Mouse (Mus musculus): ENCODE measurements at regions not wholly inside any gene's neighbourhood (a gene's known extent, or its start where the extent isn't known, plus 50 kb on each side); places are given as distances from the start of the nearest gene placed in this dataset.
A peak's percentile ranks its signal among the peaks of the same experiment; 100 is the strongest.

DNA sequence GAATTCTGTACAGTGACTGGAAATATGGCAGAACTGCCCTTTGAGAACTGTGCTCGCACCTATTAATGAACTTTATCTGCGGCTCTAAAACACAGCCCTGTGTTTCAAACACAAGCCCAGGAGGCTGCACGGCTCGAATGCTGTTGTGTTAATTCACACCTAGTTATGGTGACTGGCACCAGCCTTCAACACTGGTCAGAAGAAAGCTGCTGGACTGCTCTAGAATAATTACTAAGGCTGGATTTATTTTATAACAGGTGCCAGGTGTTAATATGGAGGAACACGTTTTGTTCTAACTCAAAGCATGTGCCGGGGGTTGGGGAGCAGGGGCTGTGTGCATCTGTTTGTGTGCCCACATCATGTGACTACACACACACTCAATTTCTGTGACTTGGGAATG is 230.8 kb downstream of the Gm4791 start:
- no peak overlapping the region for H3K4me2 ChIP-seq
- H3K27ac ChIP-seq = no peak overlapping the region
- no peak for ATAC-seq (replicated peaks)
- no peaks in the 10 kb centered on the region for H3K4me1 ChIP-seq
- H3K9me3 ChIP-seq = no peaks in the 10 kb centered on the region
- no peaks in the 10 kb centered on the region for H3K27me3 ChIP-seq (replicated peaks)
- H3K36me3 ChIP-seq (replicated peaks) = no peaks in the 10 kb centered on the region
- WGBS = 83% methylated on average over 6 of the region's 6 CpGs
- no peak overlapping the region for H3K4me3 ChIP-seq
- no peak overlapping the region for H3K9ac ChIP-seq

DNA sequence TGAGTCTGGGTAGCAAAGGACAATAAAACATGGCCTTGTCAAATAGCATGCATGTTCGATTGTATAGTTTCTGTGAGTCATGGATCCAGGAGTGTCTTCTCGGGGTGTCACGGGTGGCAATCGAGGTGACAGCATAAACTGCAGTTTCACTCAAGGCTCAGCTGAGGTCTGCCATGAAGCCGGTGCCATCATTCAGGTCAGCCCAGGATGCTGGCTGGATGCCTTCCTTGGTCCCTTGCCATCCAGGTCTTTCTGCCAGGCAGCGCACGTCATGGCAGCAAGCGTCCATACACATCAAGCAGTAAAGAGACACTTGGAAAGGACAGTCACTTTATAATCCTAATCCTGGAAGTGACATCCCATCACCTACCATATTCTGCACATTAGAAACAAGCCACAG is 242.4 kb downstream of the Gm4791 start:
- 92% methylated on average over 8 of the region's 8 CpGs for WGBS
- H3K9me3 ChIP-seq = no peaks in the 10 kb centered on the region
- H3K4me1 ChIP-seq = no peaks in the 10 kb centered on the region
- ATAC-seq (replicated peaks) = no peak
- no peak overlapping the region for H3K4me2 ChIP-seq
- no peaks in the 10 kb centered on the region for H3K27me3 ChIP-seq (replicated peaks)
- no peak overlapping the region for H3K27ac ChIP-seq
- H3K9ac ChIP-seq = no peak overlapping the region
- H3K4me3 ChIP-seq = no peak overlapping the region
- H3K36me3 ChIP-seq (replicated peaks) = no peaks in the 10 kb centered on the region

DNA sequence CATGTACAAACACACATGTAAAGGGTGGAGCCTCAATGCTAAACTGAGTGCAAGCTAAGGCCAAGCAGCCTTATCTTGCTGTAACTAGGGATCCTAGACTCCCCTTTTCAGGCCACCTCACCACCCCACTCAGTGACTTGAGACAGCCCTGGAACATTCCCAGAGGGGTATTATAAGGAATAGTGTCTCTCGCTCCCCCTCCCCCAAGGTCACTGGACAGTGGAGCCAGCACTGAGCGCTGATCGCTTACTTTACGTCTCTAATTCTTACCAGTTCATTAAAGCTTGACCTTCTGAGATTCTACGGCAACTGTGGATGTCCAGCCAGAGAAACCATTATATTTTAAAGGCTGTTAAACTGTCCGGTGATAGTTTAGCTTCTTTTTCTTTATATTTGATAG is 243.5 kb downstream of the Gm4791 start:
- Histone ChIP-seq H3K4me1 (no peaks in the 10 kb centered on the region), H3K27ac (no peak overlapping the region), H3K9ac (no peak overlapping the region), H3K27me3 (replicated peaks) (no peaks in the 10 kb centered on the region), H3K4me2 (no peak overlapping the region), H3K9me3 (no peaks in the 10 kb centered on the region), H3K4me3 (no peak overlapping the region), H3K36me3 (replicated peaks) (no peaks in the 10 kb centered on the region)
- no peak for ATAC-seq (replicated peaks)
- WGBS = 91% methylated on average over 6 of the region's 6 CpGs

DNA sequence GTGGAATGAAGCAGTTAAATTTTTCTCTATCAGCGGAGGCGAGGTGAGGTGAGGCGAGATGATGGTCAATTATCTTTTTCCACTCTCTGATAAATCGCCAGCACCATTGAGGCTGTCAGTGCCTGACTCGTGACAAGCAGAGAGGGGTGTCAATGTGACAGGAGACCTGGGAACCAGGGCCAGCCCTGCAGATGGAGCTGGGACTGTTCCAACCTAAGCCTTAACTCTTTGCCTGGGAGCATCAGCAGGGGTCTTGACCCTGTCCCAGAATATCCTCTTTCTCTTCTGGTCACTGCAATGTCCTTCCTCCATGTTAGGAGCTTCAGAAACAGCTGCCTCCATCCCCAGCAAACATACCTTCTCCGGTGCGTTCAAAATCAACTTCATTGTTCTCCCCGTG is 244.0 kb downstream of the Gm4791 start:
- no peak for ATAC-seq (replicated peaks)
- no peaks in the 10 kb centered on the region for H3K36me3 ChIP-seq (replicated peaks)
- H3K4me1 ChIP-seq = no peaks in the 10 kb centered on the region
- no peak overlapping the region for H3K9ac ChIP-seq
- WGBS = 74% methylated on average over 8 of the region's 8 CpGs
- H3K27ac ChIP-seq = no peak overlapping the region
- H3K9me3 ChIP-seq = no peaks in the 10 kb centered on the region
- H3K4me3 ChIP-seq = no peak overlapping the region
- H3K4me2 ChIP-seq = no peak overlapping the region
- no peaks in the 10 kb centered on the region for H3K27me3 ChIP-seq (replicated peaks)

DNA sequence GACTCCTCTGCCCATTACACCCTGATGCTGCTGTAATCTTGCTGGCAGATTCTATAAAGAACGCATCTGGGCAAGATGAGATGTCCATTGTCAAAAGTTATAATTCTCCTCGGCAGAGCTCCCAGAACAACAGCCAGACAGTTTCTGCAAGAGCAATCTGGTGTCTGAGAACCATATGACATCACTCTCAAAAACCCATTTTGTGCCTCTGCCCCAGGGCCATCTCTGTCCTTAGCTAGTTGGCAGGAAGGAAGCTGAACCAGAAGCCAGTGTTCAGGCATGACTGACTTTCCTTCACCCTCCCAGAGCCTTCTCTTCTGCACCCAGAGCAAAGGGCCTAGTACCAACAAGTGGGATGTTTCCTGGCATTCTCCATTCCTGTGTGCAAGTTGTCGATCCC is 250.5 kb downstream of the Gm4791 start:
- Histone ChIP-seq H3K27ac (no peak overlapping the region), H3K27me3 (replicated peaks) (no peaks in the 10 kb centered on the region), H3K4me1 (no peaks in the 10 kb centered on the region), H3K4me2 (no peak overlapping the region), H3K4me3 (no peak overlapping the region), H3K36me3 (replicated peaks) (no peaks in the 10 kb centered on the region), H3K9ac (no peak overlapping the region), H3K9me3 (no peaks in the 10 kb centered on the region)
- no peak for ATAC-seq (replicated peaks)
- 79% methylated on average over 3 of the region's 3 CpGs for WGBS

DNA sequence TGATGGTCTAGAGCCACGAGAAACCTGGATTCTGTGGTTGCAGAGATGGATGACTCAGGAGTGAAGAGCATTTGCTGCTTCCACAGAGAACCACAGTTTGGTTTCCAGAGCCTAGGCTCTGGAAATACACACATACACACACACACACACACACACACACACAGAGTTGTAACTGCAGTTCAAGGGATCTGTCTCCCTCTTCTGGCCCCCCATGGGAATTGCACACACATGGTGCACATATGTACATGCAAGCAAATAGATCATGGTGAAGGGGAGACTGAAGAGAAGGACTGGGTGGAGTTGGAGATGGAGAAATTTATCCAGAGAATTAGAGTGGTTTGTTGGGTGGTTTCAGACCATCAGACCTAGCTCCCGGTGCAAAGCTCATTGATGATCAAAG is 252.6 kb downstream of the Gm4791 start:
- no peaks in the 10 kb centered on the region for H3K36me3 ChIP-seq (replicated peaks)
- H3K27ac ChIP-seq = no peak overlapping the region
- ATAC-seq (replicated peaks) = no peak
- H3K4me3 ChIP-seq = no peak overlapping the region
- H3K9me3 ChIP-seq = no peaks in the 10 kb centered on the region
- WGBS = 94% methylated on average over 2 of the region's 2 CpGs
- no peak overlapping the region for H3K4me2 ChIP-seq
- H3K4me1 ChIP-seq = no peaks in the 10 kb centered on the region
- no peak overlapping the region for H3K9ac ChIP-seq
- H3K27me3 ChIP-seq (replicated peaks) = no peaks in the 10 kb centered on the region

DNA sequence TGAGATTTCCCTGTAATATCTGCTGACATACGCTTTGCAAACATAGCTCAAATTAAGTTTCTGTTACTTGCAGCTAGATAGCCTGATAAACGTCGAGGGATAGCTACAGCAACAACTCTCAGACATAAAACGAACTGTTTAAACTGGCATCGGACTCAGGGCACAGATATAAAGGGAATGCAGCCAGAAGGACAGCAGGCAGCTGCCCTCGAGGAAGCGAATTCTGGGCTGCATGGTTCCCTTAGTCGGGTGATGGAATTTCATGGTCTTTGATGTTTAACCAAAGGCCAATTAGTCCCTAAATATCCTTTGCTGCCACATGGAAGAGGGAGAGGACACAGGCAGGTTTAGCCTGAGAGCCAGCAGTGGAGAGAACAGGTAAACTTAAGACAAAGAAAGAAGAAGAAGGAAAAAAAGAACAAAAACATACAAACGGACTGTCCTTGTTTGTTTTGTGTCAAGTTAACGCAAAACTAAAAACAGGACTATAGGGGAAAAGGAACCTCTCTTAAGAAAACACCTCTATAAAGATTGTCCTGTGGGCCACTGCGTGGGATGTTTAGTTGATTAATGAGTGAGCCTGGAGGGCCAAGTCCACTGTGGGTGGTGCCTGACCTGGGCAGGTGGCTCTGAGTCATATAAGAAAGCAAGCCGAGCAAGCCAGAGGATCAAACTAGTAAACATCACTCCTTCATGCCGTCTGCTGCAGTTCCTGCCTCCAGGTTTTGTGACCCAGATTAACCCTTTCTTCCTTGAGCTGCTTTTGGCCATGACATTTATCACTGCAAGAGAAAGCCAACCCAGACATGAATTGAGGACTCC is 255.5 kb downstream of the Gm4791 start:
- no peak overlapping the region for H3K4me2 ChIP-seq
- WGBS = 57% methylated on average over 13 of the region's 13 CpGs

DNA sequence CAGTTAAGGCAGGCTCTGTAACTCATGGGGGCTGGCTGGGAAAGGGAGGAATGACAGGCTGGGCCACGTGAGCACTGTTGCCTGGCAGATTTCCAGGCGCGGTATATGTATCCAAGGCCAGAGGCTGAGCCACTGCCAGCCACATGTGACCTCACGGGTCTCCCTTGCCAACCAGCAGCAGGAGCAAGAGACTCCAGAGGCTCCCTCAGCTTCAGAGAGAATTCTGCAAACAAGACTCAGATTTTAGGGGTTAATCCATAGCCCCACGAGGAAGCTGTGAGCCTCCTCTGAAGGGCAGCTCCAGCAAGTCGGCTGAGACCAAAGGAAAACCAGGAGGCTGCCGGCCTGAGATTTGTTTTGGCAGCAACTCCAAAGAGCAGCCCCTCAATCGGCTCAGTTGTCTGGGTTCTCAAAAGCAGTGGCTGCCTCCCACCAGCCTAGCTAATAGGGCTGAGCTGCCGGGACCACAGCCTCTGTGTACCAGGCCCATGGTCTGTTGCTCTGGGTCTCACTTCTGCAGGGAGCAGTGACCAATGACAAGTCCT is 264.0 kb upstream of the Cadm1 start:
- 40% methylated on average over 9 of the region's 9 CpGs for WGBS
- Histone ChIP-seq H3K36me3 (replicated peaks) (no peaks in the 10 kb centered on the region), H3K27me3 (replicated peaks) (no peaks in the 10 kb centered on the region), H3K4me1 (0 out of 2 replicates have a peak, but pooled peaks cover 6% of the 10 kb centered on the region), H3K4me2 (no peak overlapping the region), H3K9ac (no peak overlapping the region), H3K9me3 (no peaks in the 10 kb centered on the region), H3K4me3 (no peak overlapping the region), H3K27ac (no peak overlapping the region)
- peak; percentile 52 for ATAC-seq (replicated peaks)

More for the DNA sequence above, 255.5 kb downstream of the Gm4791 start:
- H3K9me3 ChIP-seq = no peaks in the 10 kb centered on the region
- H3K36me3 ChIP-seq (replicated peaks) = no peaks in the 10 kb centered on the region
- no peak for ATAC-seq (replicated peaks)
- H3K9ac ChIP-seq = no peak overlapping the region
- H3K4me1 ChIP-seq = no peaks in the 10 kb centered on the region
- no peak overlapping the region for H3K27ac ChIP-seq
- no peak overlapping the region for H3K4me3 ChIP-seq
- no peaks in the 10 kb centered on the region for H3K27me3 ChIP-seq (replicated peaks)

DNA sequence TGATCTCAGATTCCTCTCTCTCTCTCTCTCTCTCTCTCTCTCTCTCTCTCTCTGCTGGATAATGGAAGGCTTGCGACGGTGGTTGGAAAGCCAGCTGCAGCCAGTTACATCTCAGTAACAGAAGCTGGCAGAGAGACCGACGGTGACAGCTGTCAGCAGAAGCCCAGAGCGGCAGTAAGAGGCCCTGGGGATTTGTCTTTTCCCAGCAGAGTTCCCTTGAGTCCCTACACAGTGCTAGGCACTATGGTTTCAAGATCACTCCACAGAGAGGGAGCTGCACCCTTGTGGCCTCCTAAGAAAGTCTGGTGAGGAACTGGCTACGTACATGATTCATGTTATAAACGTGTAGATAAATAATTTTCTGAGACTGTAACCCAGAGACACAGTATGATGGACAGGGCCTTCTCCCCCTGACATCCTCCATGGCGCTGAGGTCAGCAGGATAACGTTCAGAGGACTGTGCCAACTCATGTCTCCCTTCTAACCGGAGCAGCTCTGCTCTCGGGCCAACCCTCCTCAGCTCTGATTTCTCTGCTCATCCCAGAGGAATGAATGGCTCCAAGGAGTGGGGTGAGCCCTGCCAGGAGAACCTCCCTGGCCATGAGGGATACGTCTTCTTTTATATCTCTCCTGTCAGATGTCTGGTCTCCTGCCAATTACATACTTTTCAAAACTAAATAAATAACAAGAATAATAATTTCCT is 253.5 kb upstream of the Cadm1 start:
- H3K4me1 ChIP-seq = peaks cover 12% of the 10 kb centered on the region
- H3K27me3 ChIP-seq (replicated peaks) = no peaks in the 10 kb centered on the region; the same call in 1 of the 2 replicates
- H3K9ac ChIP-seq = no peak overlapping the region
- H3K27ac ChIP-seq = no peak overlapping the region
- no peaks in the 10 kb centered on the region for H3K9me3 ChIP-seq
- ATAC-seq (replicated peaks) = no peak
- H3K4me2 ChIP-seq = no peak overlapping the region
- no peaks in the 10 kb centered on the region for H3K36me3 ChIP-seq (replicated peaks)
- H3K4me3 ChIP-seq = no peak overlapping the region
- WGBS = 43% methylated on average over 12 of the region's 12 CpGs

DNA sequence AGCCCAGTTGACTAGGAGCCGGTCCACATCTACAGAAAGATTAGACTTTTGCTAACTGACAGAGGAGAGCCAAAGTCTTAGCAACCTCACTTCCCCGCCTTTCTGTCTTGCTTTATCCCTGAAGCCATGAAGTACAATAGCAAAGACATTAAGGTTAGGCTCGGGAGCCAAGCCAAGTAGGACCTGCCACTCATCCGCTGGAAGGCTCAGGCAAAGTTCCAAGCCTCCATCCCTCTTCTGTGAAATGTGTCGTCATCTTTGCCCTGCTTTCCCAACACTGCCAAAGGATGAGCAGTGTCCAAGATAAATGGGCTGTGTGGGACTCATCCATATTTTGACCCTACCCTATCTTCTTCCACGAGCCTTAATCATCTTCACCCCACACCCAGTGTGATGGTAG is 250.6 kb upstream of the Cadm1 start:
- Histone ChIP-seq H3K4me3 (no peak overlapping the region), H3K9ac (no peak overlapping the region), H3K27ac (no peak overlapping the region), H3K36me3 (replicated peaks) (no peaks in the 10 kb centered on the region), H3K4me1 (peaks cover 12% of the 10 kb centered on the region), H3K4me2 (no peak overlapping the region), H3K27me3 (replicated peaks) (no peaks in the 10 kb centered on the region; the same call in 1 of the 2 replicates), H3K9me3 (no peaks in the 10 kb centered on the region)
- WGBS = 70% methylated on average over 6 of the region's 6 CpGs
- no peak for ATAC-seq (replicated peaks)

DNA sequence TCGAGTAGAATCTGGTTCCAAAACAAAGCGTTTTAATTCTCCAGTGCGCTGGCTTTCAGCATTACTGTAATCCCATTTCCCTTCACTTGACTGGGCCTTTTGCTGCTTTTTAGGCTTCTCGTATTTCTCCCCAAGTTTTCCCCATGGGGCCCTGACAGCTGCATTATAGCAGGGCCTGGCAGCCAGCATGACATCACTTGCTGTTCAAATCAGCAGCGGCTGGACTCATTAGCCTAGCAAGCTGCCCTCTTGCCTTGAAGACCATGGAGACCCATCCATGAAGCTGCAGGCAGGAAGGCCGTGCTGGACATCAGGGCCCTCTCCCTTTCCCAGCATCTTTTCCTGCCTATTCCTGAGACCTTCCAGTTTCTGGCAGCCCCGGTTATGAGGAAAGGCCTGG is 249.8 kb upstream of the Cadm1 start:
- 21% methylated on average over 7 of the region's 7 CpGs for WGBS
- Histone ChIP-seq H3K27ac (no peak overlapping the region), H3K9ac (no peak overlapping the region), H3K9me3 (no peaks in the 10 kb centered on the region), H3K27me3 (replicated peaks) (no peaks in the 10 kb centered on the region; the same call in 1 of the 2 replicates), H3K4me3 (no peak overlapping the region), H3K36me3 (replicated peaks) (no peaks in the 10 kb centered on the region), H3K4me1 (peaks cover 12% of the 10 kb centered on the region), H3K4me2 (no peak overlapping the region)
- ATAC-seq (replicated peaks) = no peak

DNA sequence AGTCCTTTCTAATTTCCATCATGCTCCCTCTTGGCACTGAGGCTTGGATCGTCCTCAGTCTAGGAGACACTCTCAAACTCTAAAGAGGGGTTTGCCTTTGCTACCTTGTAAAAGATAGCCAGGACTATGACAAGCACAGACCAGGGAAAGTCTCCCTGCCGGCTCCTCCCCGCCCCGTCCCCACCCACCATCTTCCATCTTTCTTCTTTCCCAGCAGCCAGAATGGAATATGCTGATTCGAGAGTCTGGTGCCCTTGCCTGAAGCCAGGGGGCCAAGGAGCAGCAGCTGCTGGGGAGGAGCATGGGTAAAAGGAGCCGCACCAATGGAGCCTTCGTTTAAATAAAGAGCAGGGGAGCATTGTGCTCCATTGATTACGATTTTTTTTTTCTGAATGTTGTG is 249.4 kb upstream of the Cadm1 start:
- Histone ChIP-seq H3K4me1 (peaks cover 12% of the 10 kb centered on the region), H3K27ac (no peak overlapping the region), H3K27me3 (replicated peaks) (no peaks in the 10 kb centered on the region; the same call in 1 of the 2 replicates), H3K9me3 (no peaks in the 10 kb centered on the region), H3K4me3 (no peak overlapping the region), H3K4me2 (no peak overlapping the region), H3K9ac (no peak overlapping the region), H3K36me3 (replicated peaks) (no peaks in the 10 kb centered on the region)
- WGBS = 22% methylated on average over 8 of the region's 8 CpGs
- ATAC-seq (replicated peaks) = no peak
